28 mouse cellular contexts compared by ENCODE assay signal in the genomic region with DNA sequence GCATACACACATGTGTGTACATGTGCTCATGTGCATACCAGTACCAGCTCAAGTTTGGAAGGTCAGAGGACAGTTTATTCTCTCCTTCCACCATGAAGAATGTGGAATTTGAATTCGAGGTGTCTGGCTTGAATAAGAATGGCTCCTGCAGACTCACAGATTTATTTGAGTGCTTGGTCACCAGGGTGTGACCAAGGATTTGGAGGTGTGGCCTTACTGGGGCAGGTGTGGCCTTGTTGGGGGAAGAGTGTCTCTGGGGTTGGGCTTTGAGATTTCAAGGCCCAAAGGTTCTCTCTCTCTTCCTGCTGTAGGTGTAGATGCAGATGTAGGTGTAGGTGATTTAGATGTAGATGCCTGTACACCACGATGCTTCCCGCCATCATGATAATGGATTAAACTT. TPM values are rescaled to one million over a fixed set of nuclear protein-coding genes. Genes with fewer than 3 reads are reported as not detected.
"Had no signal": no experiment of that assay in that cellular context is flagged by ENCODE, and none has a peak within 500 bp of the region (broad histone marks: within the 10 kb centered on the region; RNA-seq: fewer than 3 reads in every experiment).

No protein-coding gene starts in this region.

- H3K36me3 ChIP-seq: limb, embryonic 10.5 days; limb, embryonic 12.5 days; limb, embryonic 13.5 days; limb, embryonic 15.5 days; liver, embryonic 12.5 days; liver, embryonic 13.5 days; liver, embryonic 15.5 days; lung, embryonic 15.5 days; midbrain, embryonic 10.5 days; midbrain, embryonic 12.5 days; midbrain, embryonic 13.5 days; midbrain, embryonic 15.5 days had no signal

- H3K27me3 ChIP-seq: limb, embryonic 12.5 days; limb, embryonic 13.5 days; limb, embryonic 15.5 days; liver, embryonic 12.5 days; liver, embryonic 13.5 days; liver, embryonic 15.5 days; lung, embryonic 15.5 days; megakaryocyte, embryonic 14.5 days; midbrain, embryonic 12.5 days; midbrain, embryonic 13.5 days; midbrain, embryonic 15.5 days had no signal

- H3K4me3 ChIP-seq: limb, embryonic 10.5 days; limb, embryonic 12.5 days; limb, embryonic 13.5 days; limb, embryonic 15.5 days; liver, embryonic 12.5 days; liver, embryonic 13.5 days; liver, embryonic 15.5 days; lung, embryonic 15.5 days; megakaryocyte, embryonic 14.5 days; midbrain, embryonic 10.5 days; midbrain, embryonic 12.5 days; midbrain, embryonic 13.5 days; midbrain, embryonic 15.5 days; myocyte had no signal

- H3K4me1 ChIP-seq: limb, embryonic 10.5 days; limb, embryonic 12.5 days; limb, embryonic 13.5 days; limb, embryonic 15.5 days; liver, embryonic 12.5 days; liver, embryonic 13.5 days; liver, embryonic 15.5 days; lung, embryonic 15.5 days; megakaryocyte, embryonic 14.5 days; midbrain, embryonic 10.5 days; midbrain, embryonic 15.5 days had no signal

- H3K9me3 ChIP-seq: limb, embryonic 10.5 days; limb, embryonic 12.5 days; limb, embryonic 13.5 days; limb, embryonic 15.5 days; liver, embryonic 12.5 days; liver, embryonic 13.5 days; liver, embryonic 15.5 days; lung, embryonic 15.5 days; midbrain, embryonic 10.5 days; midbrain, embryonic 12.5 days; midbrain, embryonic 13.5 days; midbrain, embryonic 15.5 days had no signal

- DNase-seq: left cerebral cortex, postnatal 4 days; liver; liver, embryonic 13.5 days; liver, postnatal 0 days; lung, adult 18-20 months; lung, adult 2 months; lung, embryonic 14.5 days; lung, postnatal 10 days; lung, postnatal 14 days; lung, postnatal 36 days; lung, postnatal 4 days; midbrain, embryonic 14.5 days had no signal

- H3K27ac ChIP-seq: limb, embryonic 10.5 days; limb, embryonic 12.5 days; limb, embryonic 13.5 days; limb, embryonic 15.5 days; liver, embryonic 12.5 days; liver, embryonic 13.5 days; liver, embryonic 14.5 days; liver, embryonic 15.5 days; lung, embryonic 15.5 days; macrophage; midbrain, embryonic 10.5 days; midbrain, embryonic 12.5 days; midbrain, embryonic 13.5 days; midbrain, embryonic 15.5 days had no signal

RNA-seq across cellular contexts. Expression of a gene that starts 15.5 kb away (rescaled TPM):
- polyA plus RNA-seq: liver, adult 2 months; macrophage had no signal
